Mouse (Mus musculus) heart, adult 2 months (tissue): ENCODE results near the gene Peg12. TPM values are rescaled to one million over a fixed set of nuclear protein-coding genes. Genes with fewer than 3 reads are reported as not detected.

ENCODE experiments used
- DNase-seq, 2 experiments: peaks; one replicate each; pipeline ENCODE4 v3.0.0; 2021
- H3K27ac ChIP-seq: fragments of 200-600 bp; 2 replicates; pipeline ENCODE4 v1.8.1; 2022
- H3K27me3 ChIP-seq: fragments of 200-500 bp; 2 replicates; pipeline ENCODE4 v1.6.1; 2012; ENCODE audit warnings: mild to moderate bottlenecking, low read length, inconsistent platforms, mixed read lengths; ENCODE audit not compliant: control insufficient read depth, insufficient read depth
- H3K36me3 ChIP-seq: fragments of 200-500 bp; 2 replicates; pipeline ENCODE4 v1.6.1; 2012; ENCODE audit warnings: low read length, inconsistent platforms; ENCODE audit not compliant: control insufficient read depth, insufficient read depth
- H3K4me1 ChIP-seq: fragments of 200-500 bp; 2 replicates; pipeline ENCODE4 v1.6.1; 2011; ENCODE audit warnings: low read length; ENCODE audit not compliant: control insufficient read depth, insufficient read depth
- H3K4me3 ChIP-seq: fragments of 200-600 bp; 2 replicates; pipeline ENCODE4 v1.8.1; 2022
- H3K79me2 ChIP-seq: fragments of 200-500 bp; replicated peaks from 2 replicates; pipeline ENCODE4 v1.6.1; 2012; ENCODE audit warnings: mild to moderate bottlenecking, inconsistent platforms, low read length, moderate library complexity, mixed read lengths; ENCODE audit not compliant: control insufficient read depth, insufficient read depth
- H3K9ac ChIP-seq: fragments of 200-500 bp; 2 replicates; pipeline ENCODE4 v1.6.1; 2012; ENCODE audit warnings: low read depth, mild to moderate bottlenecking, control low read depth, inconsistent platforms, low read length, mixed read lengths
- CTCF ChIP-seq: fragments of 200-600 bp; IDR thresholded peaks from 2 replicates; pipeline ENCODE4 v1.8.1; 2022; ENCODE audit warnings: antibody characterized with exemption, mild to moderate bottlenecking, moderate library complexity
- EP300 ChIP-seq: fragments of 200-500 bp; IDR thresholded peaks from 2 replicates; pipeline ENCODE4 v1.6.1; 2011; ENCODE audit warnings: low read depth, low read length, control low read depth; ENCODE audit not compliant: insufficient read depth
- POLR2A ChIP-seq: fragments of 200-500 bp; IDR thresholded peaks from 2 replicates; pipeline ENCODE4 v1.6.1; 2011; ENCODE audit warnings: mild to moderate bottlenecking, low read depth, low read length, control low read depth; ENCODE audit not compliant: insufficient read depth
- WGBS: fragments of 180-500 bp; shearing (Covaris S2); methylation state at CpG from one replicate; pipeline ENCODE4 v1.1.7; 2018; 5-methylcytosine and 5-hydroxymethylcytosine counted together
- intact Hi-C: fragments of 180-260 bp; cut with DNase I; formaldehyde crosslinking; loops from one replicate; pipeline ENCODE4 v1.15.1; 2025
- polyA plus RNA-seq: library from polyadenylated mRNA; depleted of rRNA; stranded (reverse); fragments of >200 nt; gene quantifications from 2 replicates; pipeline ENCODE4 v1.2.3, GENCODE M21; 2012
- total RNA-seq, 2 experiments: library from RNA; stranded (reverse); gene quantifications; 2 replicates each; pipeline ENCODE4 v1.2.3; 2021

Peg12 gene
- total and polyA plus RNA-seq, 3 experiments = 0.25 to 1.0 (median 0.91) TPM

GRCm38 (mm10) chr7:62445431-62446165, 18.7 kb downstream of the Peg12 start:
- no peak for TF ChIP-seq CTCF
- no peak for TF ChIP-seq EP300
- no peak for TF ChIP-seq POLR2A

GRCm38 (mm10) chr7:62436394-62436793, 27.9 kb downstream of the Peg12 start:
- no peaks in the 10 kb centered on the region for H3K4me1 ChIP-seq
- no peaks in the 10 kb centered on the region for H3K27me3 ChIP-seq
- no peaks in the 10 kb centered on the region for H3K36me3 ChIP-seq
- TF ChIP-seq POLR2A (no peak), CTCF (peak; percentile 42), EP300 (no peak)
- no peak overlapping the region for H3K9ac ChIP-seq
- no peak for DNase-seq
- no peak overlapping the region for H3K27ac ChIP-seq
- H3K4me3 ChIP-seq = no peak overlapping the region
- 44% methylated on average over 2 of the region's 2 CpGs for WGBS
- H3K79me2 ChIP-seq = no peaks in the 10 kb centered on the region
- intact Hi-C loops = no loop called here

More at GRCm38 (mm10) chr7:62445431-62446165, 18.7 kb downstream of the Peg12 start:
- DNase-seq = no peak
- Histone ChIP-seq H3K27ac (no peak overlapping the region), H3K4me1 (no peaks in the 10 kb centered on the region), H3K36me3 (no peaks in the 10 kb centered on the region), H3K79me2 (no peaks in the 10 kb centered on the region), H3K27me3 (no peaks in the 10 kb centered on the region), H3K4me3 (no peak overlapping the region), H3K9ac (no peak overlapping the region)
- intact Hi-C loops = no loop called here

- WGBS = 21% methylated on average over 3 of the region's 3 CpGs
- no peaks in the 10 kb centered on the region for H3K36me3 ChIP-seq
- intact Hi-C loops = no loop called here
- H3K9ac ChIP-seq = no peak overlapping the region
- H3K4me3 ChIP-seq = no peak overlapping the region
- TF ChIP-seq CTCF (peak; percentile 72), EP300 (no peak), POLR2A (no peak)
- no peak overlapping the region for H3K27ac ChIP-seq
- no peaks in the 10 kb centered on the region for H3K27me3 ChIP-seq
- no peak for DNase-seq
- H3K79me2 ChIP-seq = no peaks in the 10 kb centered on the region
- no peaks in the 10 kb centered on the region for H3K4me1 ChIP-seq
Measured at GRCm38 (mm10) chr7:62433243-62433642, 31.1 kb downstream of the Peg12 start.

GRCm38 (mm10) chr7:62428337-62428736, 36.0 kb downstream of the Peg12 start:
- no peak overlapping the region for H3K4me3 ChIP-seq
- no peak overlapping the region for H3K9ac ChIP-seq
- intact Hi-C loops = no loop called here
- H3K36me3 ChIP-seq = no peaks in the 10 kb centered on the region
- no peak for TF ChIP-seq POLR2A
- peak; percentile 82 for TF ChIP-seq CTCF
- 19% methylated on average over 8 of the region's 8 CpGs for WGBS
- DNase-seq = peak in 1 of 2 experiments; percentile 20
- no peaks in the 10 kb centered on the region for H3K79me2 ChIP-seq
- H3K27me3 ChIP-seq = no peaks in the 10 kb centered on the region
- no peaks in the 10 kb centered on the region for H3K4me1 ChIP-seq
- no peak overlapping the region for H3K27ac ChIP-seq

- H3K4me1 ChIP-seq = no peaks in the 10 kb centered on the region
- H3K27ac ChIP-seq = no peak overlapping the region
- H3K27me3 ChIP-seq = no peaks in the 10 kb centered on the region
- H3K9ac ChIP-seq = no peak overlapping the region
- DNase-seq = no peak
- intact Hi-C loops = no loop called here
- H3K36me3 ChIP-seq = no peaks in the 10 kb centered on the region
- no peaks in the 10 kb centered on the region for H3K79me2 ChIP-seq
- no peak for TF ChIP-seq CTCF
- no peak for TF ChIP-seq EP300
- TF ChIP-seq POLR2A = no peak
- no peak overlapping the region for H3K4me3 ChIP-seq
- 52% methylated on average over 4 of the region's 4 CpGs for WGBS
Measured at GRCm38 (mm10) chr7:62423210-62423609, 41.1 kb downstream of the Peg12 start.

GRCm38 (mm10) chr7:62420566-62420965, 43.7 kb downstream of the Peg12 start:
- no peak for TF ChIP-seq EP300
- no peak for TF ChIP-seq POLR2A
- TF ChIP-seq CTCF = no peak
- no peak overlapping the region for H3K9ac ChIP-seq
- DNase-seq = no peak
- H3K27ac ChIP-seq = no peak overlapping the region
- no peaks in the 10 kb centered on the region for H3K4me1 ChIP-seq
- intact Hi-C loops = no loop called here
- no peaks in the 10 kb centered on the region for H3K27me3 ChIP-seq
- H3K79me2 ChIP-seq = no peaks in the 10 kb centered on the region
- no peaks in the 10 kb centered on the region for H3K36me3 ChIP-seq
- WGBS = 66% methylated on average over 6 of the region's 6 CpGs
- H3K4me3 ChIP-seq = no peak overlapping the region
